Mouse (Mus musculus): ENCODE measurements around the gene Ano5. TPM values are rescaled to one million over a fixed set of nuclear protein-coding genes. Genes with fewer than 3 reads are reported as not detected.

Ano5 gene
- polyA plus RNA-seq (2014; fragmentation: Illumina TruSeq; extraction: RNeasy Lipid Tissue Mini Kit (QIAGEN cat#74804); ENCODE audit: low read depth, low replicate concordance), result 2.1 TPM

DNA sequence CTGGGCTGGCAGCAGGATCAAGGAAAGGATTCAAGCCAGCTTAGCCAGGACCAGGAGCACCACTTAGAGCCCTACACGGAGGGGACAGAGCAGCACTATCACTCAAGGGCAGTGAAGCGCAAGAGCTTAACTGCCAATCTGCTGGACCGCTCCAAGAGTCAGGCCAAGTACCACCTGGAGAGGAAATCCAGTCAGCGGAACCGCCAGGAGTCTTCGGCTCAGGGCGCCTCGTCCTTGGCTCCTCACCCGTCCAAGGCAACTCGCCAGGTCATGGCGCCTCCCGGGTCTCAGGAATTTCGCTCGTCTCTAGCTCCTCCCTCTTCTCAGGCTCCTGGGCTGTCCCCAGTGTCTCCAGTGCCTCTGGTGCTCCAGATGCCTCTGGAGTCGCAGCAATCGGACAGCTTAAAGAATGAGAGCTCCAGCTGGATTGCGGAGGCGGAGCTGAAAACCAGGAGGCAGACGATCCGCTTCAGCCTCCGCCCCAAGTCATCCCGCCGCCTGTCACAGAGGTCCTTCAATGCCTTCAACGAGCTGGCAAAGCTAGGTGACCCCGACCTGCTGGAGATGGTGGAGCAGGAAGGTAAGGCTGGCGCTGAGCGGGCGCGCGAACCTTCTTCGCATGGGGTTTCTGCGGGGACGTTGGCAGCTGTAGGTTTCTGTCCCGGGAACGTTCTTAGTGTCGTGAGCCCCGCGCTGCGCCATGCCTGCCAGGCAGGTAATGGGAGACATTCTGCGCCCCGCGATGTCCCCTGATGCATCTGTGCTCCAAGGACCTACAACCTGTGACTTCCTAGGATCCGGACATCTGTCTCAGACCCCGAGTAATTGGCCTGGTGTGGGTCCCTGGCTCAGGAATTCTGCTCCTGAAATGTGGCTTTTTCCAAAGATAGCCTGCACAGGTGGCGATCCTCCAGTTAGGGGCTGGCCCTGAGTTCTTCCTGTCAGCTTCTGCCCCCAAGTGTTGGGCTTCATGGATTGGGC lies at the start of gene Ano5:
Gene Ano5 (plus strand): TSS at position 359 of the 981 bp plus-strand sequence.

DNA sequence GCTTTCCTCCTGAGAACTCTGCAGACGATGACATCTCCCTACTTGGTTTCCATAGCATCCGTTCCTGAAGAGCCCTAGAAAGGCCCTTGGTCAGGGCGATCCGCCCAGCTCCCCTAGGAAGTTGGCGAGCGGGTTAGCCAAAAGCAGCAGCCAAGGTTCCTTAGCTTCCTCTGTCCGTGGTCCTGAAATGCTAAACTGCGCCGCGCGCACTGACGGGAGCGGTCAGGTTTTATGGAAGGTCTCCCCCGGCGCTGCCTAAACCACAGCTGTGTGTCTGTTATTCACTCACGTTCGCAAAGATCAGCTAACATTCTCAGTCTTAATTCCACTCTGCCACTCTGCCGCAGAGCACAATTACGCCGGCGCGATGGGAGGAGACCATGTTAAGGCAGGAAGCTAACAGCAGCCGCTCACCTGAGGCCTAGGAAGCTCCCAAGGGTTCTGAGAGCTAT lies 110.9 kb downstream of the Ano5 start, which contains the start of gene Slc17a6:
Gene Slc17a6 (plus strand): TSS at position 313 of the 452 bp plus-strand sequence.

Other genes with a start within 250 kb of the Ano5 start
- gene Slc17a6, start 111.0 kb downstream of the Ano5 start, polyA plus RNA-seq (2014; fragmentation: Illumina TruSeq; extraction: RNeasy Lipid Tissue Mini Kit (QIAGEN cat#74804); ENCODE audit: low read depth, low replicate concordance), result 0.38 TPM